Mouse (Mus musculus) midbrain, embryonic 13.5 days (tissue): Measurements from ENCODE around the gene Adipor1. TPM values are rescaled to one million over a fixed set of nuclear protein-coding genes. Genes with fewer than 3 reads are reported as not detected.

Source experiments
- ATAC-seq: fragments of 200-750 bp; cut with Nextera tagmentation; 2 replicates; pipeline ENCODE4 v1.8.0; 2017; ENCODE audit warnings: mild to moderate bottlenecking, moderate TSS enrichment, moderate library complexity
- H3K27ac ChIP-seq: fragments of 300-500 bp; sonication (generic); 2 replicates; pipeline ENCODE4 v1.5.1; 2015; ENCODE audit warnings: inconsistent platforms, mild to moderate bottlenecking, moderate library complexity
- H3K27me3 ChIP-seq: fragments of 300-500 bp; sonication (generic); 2 replicates; pipeline ENCODE4 v1.6.1; 2015; ENCODE audit warnings: mild to moderate bottlenecking, inconsistent platforms
- H3K36me3 ChIP-seq: fragments of 300-500 bp; sonication (generic); 2 replicates; pipeline ENCODE4 v1.6.1; 2015; ENCODE audit warnings: mild to moderate bottlenecking, inconsistent platforms
- H3K4me1 ChIP-seq: fragments of 300-500 bp; sonication (generic); replicated peaks from 2 replicates; pipeline ENCODE4 v1.6.1; 2015; ENCODE audit warnings: inconsistent platforms
- H3K4me2 ChIP-seq: fragments of 300-500 bp; sonication (generic); replicated peaks from 2 replicates; pipeline ENCODE4 v1.6.1; 2015; ENCODE audit warnings: moderate library complexity, mild to moderate bottlenecking, inconsistent platforms
- H3K4me3 ChIP-seq: fragments of 300-500 bp; sonication (generic); replicated peaks from 2 replicates; pipeline ENCODE4 v1.5.1; 2015; ENCODE audit warnings: mild to moderate bottlenecking, inconsistent platforms
- H3K9ac ChIP-seq: fragments of 300-500 bp; sonication (generic); replicated peaks from 2 replicates; pipeline ENCODE4 v1.6.1; 2015; ENCODE audit warnings: mild to moderate bottlenecking, inconsistent platforms
- H3K9me3 ChIP-seq: fragments of 300-500 bp; sonication (generic); 2 replicates; pipeline ENCODE4 v1.6.1; 2016; ENCODE audit warnings: mild to moderate bottlenecking, inconsistent platforms
- WGBS: fragments of 180-500 bp; shearing (Covaris S2); methylation state at CpG from one replicate; pipeline ENCODE4 v1.1.7; 2015; 5-methylcytosine and 5-hydroxymethylcytosine counted together
- polyA plus RNA-seq: library from polyadenylated mRNA; unstranded; fragments of >200 nt; fragmentation: Nextera tagmentation; extraction: Ambion mirVana; gene quantifications from 2 replicates; pipeline ENCODE4 v1.2.1, GENCODE M21; 2015

Gene Adipor1
- polyA plus RNA-seq, 1 experiment from 2014 or later, result 68.2 TPM

DNA sequence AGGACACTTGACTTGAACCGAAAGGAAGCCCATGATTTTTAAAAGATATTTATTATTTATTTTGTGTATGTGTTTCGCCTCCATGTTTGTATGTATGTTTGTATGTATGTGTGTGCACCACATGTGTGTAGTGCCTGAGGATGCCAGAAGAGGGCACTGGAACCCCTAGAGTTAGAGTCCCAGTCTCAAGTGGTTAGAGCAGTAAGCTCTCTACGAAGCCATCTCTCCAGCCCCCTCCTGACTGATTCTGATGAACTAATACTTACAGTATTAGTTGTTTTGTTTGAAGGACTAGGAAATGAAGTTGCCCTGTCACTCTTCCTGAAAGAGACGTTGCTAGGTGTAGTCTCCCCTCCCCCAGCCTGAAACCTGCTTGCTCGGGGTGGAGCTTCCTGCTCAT, 15.4 kb upstream of the Adipor1 start:
- no peaks in the 10 kb centered on the region for H3K27me3 ChIP-seq
- no peak overlapping the region for H3K27ac ChIP-seq
- ATAC-seq, result no peak
- 57% methylated on average over 5 of the region's 5 CpGs for WGBS
- no peak overlapping the region for H3K4me3 ChIP-seq
- no peak overlapping the region for H3K4me2 ChIP-seq
- H3K36me3 ChIP-seq, result no peaks in the 10 kb centered on the region
- no peaks in the 10 kb centered on the region for H3K4me1 ChIP-seq
- H3K9me3 ChIP-seq, result no peaks in the 10 kb centered on the region
- no peak overlapping the region for H3K9ac ChIP-seq

DNA sequence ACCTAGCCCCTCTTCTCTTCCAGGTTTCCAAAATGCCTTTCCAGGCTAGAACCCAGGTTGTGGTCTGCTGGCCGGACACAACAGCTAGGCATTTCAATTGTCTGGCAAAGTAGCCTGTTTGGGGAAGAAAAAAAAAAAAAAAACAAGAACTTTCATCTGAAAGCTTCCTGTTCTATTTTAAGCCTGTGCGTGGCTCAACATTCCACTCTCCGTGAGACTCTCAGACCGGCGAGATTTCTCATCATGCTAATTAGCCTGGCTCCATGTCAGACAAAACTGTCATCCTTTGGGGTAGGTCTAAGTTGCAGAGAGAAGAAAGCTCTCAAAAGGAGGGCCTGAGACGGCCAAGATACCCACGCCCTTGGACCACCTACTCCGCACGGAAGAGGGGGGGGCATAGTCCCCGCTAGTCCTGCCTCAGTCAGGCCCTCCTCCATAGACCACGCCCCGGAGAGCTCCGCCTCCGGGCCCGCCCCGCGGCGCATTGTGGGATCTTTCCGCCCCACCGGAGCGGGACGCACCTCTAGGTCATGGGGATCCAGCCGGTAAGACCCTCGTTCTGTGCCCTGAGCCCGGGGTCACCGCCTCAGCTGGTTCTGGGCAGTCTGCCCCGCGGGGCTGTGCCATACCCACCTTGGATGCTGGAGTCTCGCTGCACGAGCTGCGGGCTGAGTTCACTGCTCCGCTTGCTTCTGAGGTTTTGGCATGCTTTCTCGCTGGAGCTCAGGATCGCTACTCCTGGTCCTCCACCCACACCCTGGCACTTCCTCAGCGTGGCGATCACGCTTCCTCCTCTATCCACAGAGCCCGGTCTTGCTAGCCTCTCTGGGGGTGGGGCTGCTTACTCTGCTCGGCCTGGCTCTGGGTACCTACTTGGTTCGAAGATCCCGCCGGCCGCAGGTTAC, 9.4 kb upstream of the Adipor1 start, which contains the start of gene Cyb5r1:
Cyb5r1 (plus strand) TSS at position 51 of the 905 bp plus-strand sequence.
- Histone ChIP-seq H3K9ac (peak within 1 kb of the TSS; percentile 69), H3K27me3 (no peaks in the 10 kb centered on the region), H3K36me3 (peaks cover 27% of the 10 kb centered on the region), H3K4me2 (peak within 1 kb of the TSS; percentile 81), H3K4me1 (peaks cover 9% of the 10 kb centered on the region), H3K4me3 (peak within 1 kb of the TSS; percentile 69), H3K9me3 (no peaks in the 10 kb centered on the region), H3K27ac (0 out of 2 replicates have a peak within 1 kb of the TSS, but pooled peaks have one; percentile 20)
- peak; percentile 96 for ATAC-seq
- WGBS, result 2% methylated on average over 43 of the region's 43 CpGs

DNA sequence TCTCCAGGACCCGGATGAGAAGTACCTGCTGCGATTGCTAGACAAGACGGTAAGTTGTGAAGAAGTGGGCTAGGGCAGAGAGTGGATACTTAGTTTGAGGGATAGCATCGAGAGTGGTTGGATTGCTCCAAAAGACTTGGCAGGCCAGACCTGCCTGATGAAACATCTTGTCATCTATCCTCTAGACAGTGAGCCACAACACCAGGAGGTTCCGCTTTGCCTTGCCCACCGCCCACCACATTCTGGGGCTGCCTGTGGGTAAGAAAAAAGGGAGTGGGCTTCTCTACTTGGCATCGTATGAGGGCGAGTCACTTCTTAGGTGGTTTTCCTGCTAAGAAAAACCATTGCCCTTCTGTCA, 8.8 kb upstream of the Adipor1 start:
- Histone ChIP-seq H3K27me3 (no peaks in the 10 kb centered on the region), H3K4me1 (peaks cover 9% of the 10 kb centered on the region), H3K4me3 (peak overlapping the region; percentile 69), H3K36me3 (peaks cover 32% of the 10 kb centered on the region), H3K9ac (peak overlapping the region; percentile 69), H3K4me2 (peak overlapping the region; percentile 81), H3K9me3 (no peaks in the 10 kb centered on the region), H3K27ac (no peak overlapping the region)
- ATAC-seq, result peak; percentile 63
- WGBS, result 38% methylated on average over 8 of the region's 8 CpGs

DNA sequence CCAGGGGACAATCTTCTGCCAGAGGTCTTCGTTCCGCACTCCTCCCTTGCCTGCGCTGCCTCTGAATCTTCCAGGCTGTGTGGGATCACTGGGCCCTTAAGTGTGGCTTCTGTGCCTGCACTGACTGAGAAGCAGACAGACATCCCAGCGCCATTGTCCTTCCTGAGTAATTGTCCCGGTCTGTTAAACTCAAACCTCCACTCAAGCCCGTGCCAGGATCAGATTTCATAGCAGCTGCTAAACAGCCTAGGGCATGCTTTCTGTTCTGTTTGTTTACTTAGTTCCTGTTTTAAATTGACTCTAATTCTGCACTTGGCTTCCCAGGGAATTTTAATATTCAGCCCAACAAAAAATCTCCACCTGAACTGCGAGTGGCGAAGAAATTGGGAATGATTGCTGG, 7.1 kb upstream of the Adipor1 start:
- H3K27ac ChIP-seq, result no peak overlapping the region
- ATAC-seq, result no peak
- 73% methylated on average over 8 of the region's 8 CpGs for WGBS
- no peak overlapping the region for H3K4me3 ChIP-seq
- H3K9me3 ChIP-seq, result no peaks in the 10 kb centered on the region
- peaks cover 32% of the 10 kb centered on the region for H3K36me3 ChIP-seq
- no peaks in the 10 kb centered on the region for H3K27me3 ChIP-seq
- H3K4me2 ChIP-seq, result no peak overlapping the region
- H3K4me1 ChIP-seq, result peaks cover 9% of the 10 kb centered on the region
- H3K9ac ChIP-seq, result 0 out of 2 replicates have a peak overlapping the region, but pooled peaks have one; percentile 19

DNA sequence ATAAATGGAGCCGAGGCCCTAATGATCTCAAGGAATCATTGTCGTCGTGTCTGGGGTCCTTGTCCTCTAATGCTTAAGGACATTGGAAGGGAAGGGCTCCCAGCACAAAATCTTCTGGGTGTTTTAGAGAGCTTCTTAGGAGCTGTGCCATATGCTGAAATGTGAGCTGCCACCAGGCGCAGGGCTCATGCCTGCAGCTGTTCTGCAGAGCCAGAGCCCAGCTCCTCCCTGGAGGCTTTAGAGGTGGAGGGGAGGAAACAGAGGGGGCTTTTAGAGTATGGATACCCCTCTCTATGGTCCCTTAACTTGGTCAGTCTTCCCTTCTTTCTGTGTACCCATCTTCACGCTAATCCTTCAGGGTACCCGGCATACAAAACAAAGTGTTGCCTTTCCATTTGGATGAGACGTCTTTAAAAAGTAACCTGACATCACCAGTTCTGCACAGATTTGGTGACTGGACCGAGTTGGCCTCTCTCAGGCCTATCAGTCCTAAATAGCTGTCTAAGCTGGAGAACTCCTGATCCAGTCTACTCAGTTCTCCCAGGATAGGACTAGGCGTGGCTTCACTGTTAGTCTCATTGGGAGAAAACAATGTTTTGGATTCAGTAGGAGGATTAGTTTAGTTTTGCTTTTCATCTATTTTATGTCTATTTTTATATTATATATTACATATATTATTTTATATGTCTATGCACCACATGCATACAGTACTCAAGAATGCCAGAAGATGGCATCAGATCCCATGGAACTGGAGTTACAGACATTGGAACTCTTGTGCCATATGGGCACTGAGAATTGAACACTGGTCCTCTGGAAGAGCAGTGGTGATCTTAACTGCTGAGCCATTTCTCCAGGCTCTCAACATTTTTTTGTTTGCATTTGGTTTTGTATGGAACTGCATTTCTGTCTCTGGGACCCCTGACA, 3.2 kb upstream of the Adipor1 start:
- H3K27me3 ChIP-seq, result no peaks in the 10 kb centered on the region
- H3K4me3 ChIP-seq, result no peak overlapping the region
- H3K9ac ChIP-seq, result no peak overlapping the region
- peaks cover 19% of the 10 kb centered on the region for H3K4me1 ChIP-seq
- H3K27ac ChIP-seq, result no peak overlapping the region
- H3K36me3 ChIP-seq, result peaks cover 32% of the 10 kb centered on the region
- no peak for ATAC-seq
- WGBS, result 94% methylated on average over 9 of the region's 9 CpGs
- H3K4me2 ChIP-seq, result no peak overlapping the region
- H3K9me3 ChIP-seq, result no peaks in the 10 kb centered on the region

DNA sequence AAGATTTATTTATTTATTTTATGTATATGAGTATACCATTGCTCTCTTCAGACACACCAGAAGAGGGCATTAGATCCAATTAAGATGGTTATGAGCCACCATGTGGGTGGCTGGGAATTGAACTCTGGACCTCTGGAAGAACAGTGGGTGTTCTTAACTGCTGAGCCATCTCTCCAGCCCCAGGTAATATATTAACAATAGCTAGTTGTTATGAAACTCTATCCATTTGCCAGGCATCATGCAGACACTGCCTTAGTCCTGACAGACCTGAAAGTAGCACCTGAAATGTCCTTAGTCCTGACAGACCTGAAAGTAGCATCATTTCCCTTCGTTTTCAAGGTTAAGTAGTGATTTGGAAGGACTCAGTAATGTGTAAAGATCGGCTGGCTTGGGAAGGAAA, 1.1 kb upstream of the Adipor1 start:
- Histone ChIP-seq H3K4me3 (no peak overlapping the region), H3K27me3 (no peaks in the 10 kb centered on the region), H3K36me3 (peaks cover 21% of the 10 kb centered on the region), H3K9me3 (no peaks in the 10 kb centered on the region), H3K9ac (no peak overlapping the region), H3K4me2 (peak overlapping the region; percentile 61; the same call in 1 of the 2 replicates), H3K27ac (no peak overlapping the region), H3K4me1 (peaks cover 36% of the 10 kb centered on the region)
- ATAC-seq, result no peak
- WGBS, result 57% methylated on average over 2 of the region's 2 CpGs

DNA sequence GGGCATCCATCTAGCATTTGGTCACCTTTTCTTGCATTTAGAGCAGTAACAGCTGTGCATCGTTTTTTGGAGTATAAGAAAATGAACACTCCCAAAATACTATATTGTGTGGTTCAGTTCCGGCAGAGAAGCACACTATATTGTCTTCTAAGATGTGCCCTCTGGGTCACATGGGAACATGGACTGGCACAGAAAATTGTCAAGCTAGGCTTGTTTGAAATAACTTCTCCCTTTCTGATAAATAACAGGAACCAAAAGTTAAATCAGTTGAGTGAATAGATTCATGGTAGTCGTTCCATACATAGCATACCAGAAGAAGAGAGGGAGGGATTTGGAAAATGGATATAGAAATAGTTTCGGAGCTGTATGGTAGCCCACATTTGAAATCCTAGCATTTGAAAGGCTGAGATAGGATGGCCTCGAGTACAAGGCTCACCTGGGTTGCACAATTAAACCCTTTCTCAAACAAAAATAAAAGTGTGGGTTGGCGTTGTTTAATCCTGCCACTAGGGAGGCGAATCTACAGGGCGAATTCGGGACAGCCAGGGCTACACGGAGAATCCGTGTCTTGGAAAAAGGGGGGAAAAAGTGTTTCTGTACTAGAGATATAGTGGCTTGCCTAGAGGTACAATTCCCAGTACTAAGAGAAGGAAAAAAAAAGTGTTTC, 544 bp upstream of the Adipor1 start:
- Histone ChIP-seq H3K27ac (peak overlapping the region; percentile 85), H3K4me2 (peak overlapping the region; percentile 61), H3K4me3 (peak overlapping the region; percentile 91), H3K9me3 (no peaks in the 10 kb centered on the region), H3K4me1 (peaks cover 38% of the 10 kb centered on the region), H3K36me3 (peaks cover 15% of the 10 kb centered on the region), H3K9ac (peak overlapping the region; percentile 58), H3K27me3 (no peaks in the 10 kb centered on the region)
- 15% methylated on average over 11 of the region's 11 CpGs for WGBS
- ATAC-seq, result peak; percentile 32

DNA sequence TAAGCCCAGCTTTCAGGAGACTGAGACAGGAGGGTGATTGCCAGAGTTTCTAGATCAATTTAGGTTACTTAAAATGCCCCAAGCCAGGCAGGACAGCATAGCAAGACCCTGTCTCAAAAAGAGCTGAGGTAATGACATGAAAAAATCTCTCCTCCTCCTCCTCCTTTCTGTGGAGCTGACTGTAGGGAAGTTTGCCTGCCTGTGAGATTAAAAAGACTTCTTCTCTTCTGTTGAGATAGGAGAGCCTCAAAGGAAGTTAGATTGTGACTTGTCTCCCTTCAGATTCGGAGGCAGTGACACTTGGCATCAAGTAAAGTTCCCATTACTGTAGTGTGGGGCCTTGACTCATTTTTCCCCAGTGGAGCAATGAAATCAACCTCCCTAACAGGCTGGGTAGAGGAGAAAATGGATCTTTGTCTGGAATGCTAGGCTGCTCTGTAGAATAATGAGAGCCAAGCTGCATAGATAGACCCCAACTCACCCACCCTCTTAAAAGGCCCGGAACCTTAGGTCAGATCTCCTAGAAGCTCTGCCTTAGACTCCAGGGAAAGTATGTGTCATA, 3.3 kb downstream of the Adipor1 start:
- no peaks in the 10 kb centered on the region for H3K27me3 ChIP-seq
- peaks cover 7% of the 10 kb centered on the region for H3K36me3 ChIP-seq
- H3K4me3 ChIP-seq, result no peak overlapping the region
- no peaks in the 10 kb centered on the region for H3K9me3 ChIP-seq
- H3K27ac ChIP-seq, result no peak overlapping the region
- ATAC-seq, result no peak
- 84% methylated on average over 2 of the region's 2 CpGs for WGBS
- H3K4me1 ChIP-seq, result peaks cover 50% of the 10 kb centered on the region
- H3K9ac ChIP-seq, result no peak overlapping the region
- no peak overlapping the region for H3K4me2 ChIP-seq

DNA sequence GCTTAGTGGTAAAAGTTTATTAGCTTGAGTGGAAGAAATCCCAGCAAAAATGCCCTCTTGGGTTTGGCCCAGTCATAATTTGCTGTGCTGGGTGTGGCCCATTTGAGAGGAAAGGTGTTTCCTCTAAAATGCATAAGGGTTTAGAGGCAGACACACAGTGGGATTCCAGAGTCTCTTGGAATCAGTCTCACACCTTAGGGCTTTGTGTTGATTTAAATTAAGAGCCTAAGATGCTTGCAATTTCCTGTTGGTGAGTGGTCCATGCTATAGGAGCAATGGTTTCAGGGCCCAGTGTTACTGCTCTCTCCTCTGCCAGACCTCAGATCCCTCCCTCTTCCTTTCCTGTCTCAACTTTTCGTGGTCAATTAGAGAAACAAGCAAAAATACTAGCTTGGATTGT, 4.0 kb downstream of the Adipor1 start:
- Histone ChIP-seq H3K4me2 (no peak overlapping the region), H3K9me3 (no peaks in the 10 kb centered on the region), H3K4me1 (peaks cover 50% of the 10 kb centered on the region), H3K27ac (0 out of 2 replicates have a peak overlapping the region, but pooled peaks have one; percentile 35), H3K9ac (no peak overlapping the region), H3K27me3 (no peaks in the 10 kb centered on the region), H3K36me3 (peaks cover 14% of the 10 kb centered on the region), H3K4me3 (no peak overlapping the region)
- WGBS, result 79% methylated on average over 1 of the region's 1 CpGs
- no peak for ATAC-seq

DNA sequence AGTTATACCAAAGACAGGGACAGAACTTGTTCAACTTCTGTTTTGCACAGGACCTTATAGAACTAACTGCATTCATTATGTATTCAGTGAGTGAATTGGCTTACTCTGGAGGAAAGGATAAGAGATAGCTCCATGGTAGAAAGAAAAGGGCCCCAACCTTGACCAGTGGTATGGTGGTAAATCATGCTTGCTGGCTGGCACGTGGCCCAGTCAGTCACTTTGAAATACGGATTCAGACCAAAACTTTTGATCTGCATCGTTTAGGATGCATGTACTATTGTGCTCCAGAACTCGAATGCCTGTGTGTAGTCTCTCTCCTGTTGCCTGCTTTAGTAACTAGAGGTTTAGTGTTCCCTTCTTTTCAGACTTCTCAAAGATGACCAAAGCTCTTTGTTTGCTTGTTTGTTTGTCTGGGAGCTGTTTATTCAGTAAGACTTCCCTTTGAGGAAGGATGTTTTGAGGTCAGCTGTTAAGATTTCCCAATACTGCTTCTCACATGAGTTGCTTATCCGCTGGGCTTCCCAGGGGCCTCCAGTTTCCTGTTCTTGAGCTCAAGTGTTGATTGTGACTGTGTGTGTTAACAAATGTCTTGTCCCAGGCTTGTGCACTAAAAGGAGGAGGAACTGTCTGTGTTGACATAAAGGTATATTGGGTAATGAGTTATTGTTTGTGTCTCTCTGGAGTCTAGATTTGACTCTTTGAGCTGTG, 4.7 kb downstream of the Adipor1 start:
- Histone ChIP-seq H3K9ac (no peak overlapping the region), H3K9me3 (no peaks in the 10 kb centered on the region), H3K27ac (peak overlapping the region; percentile 35; the same call in 1 of the 2 replicates), H3K4me2 (no peak overlapping the region), H3K27me3 (no peaks in the 10 kb centered on the region), H3K4me3 (no peak overlapping the region), H3K4me1 (peaks cover 43% of the 10 kb centered on the region), H3K36me3 (peaks cover 21% of the 10 kb centered on the region)
- ATAC-seq, result no peak
- WGBS, result 56% methylated on average over 5 of the region's 5 CpGs

DNA sequence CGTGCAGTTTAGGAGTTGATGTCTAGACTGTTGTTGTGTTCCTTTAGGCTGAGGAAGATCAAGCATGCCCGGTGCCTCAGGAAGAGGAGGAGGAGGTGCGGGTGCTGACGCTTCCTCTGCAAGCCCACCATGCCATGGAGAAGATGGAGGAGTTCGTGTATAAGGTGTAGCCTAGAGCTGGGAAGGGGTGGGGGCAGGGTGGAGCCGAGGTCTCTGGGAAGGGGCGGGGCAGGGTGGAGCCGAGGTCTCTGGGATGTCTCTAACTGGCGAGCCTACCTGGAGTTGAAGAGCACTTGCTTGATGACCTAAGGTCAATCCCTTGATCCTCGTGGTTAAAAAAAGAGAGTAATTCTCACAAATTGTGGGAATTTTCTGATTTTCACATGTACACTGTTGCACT, 8.7 kb downstream of the Adipor1 start:
- Histone ChIP-seq H3K27ac (no peak overlapping the region), H3K4me1 (peaks cover 15% of the 10 kb centered on the region), H3K27me3 (no peaks in the 10 kb centered on the region), H3K4me2 (no peak overlapping the region), H3K4me3 (no peak overlapping the region), H3K9ac (no peak overlapping the region), H3K36me3 (peaks cover 61% of the 10 kb centered on the region), H3K9me3 (no peaks in the 10 kb centered on the region)
- ATAC-seq, result no peak
- 84% methylated on average over 10 of the region's 10 CpGs for WGBS
